Mouse (Mus musculus) frontal cortex, adult 2 months (tissue): ENCODE measurements around the gene Kmt2c. TPM values are rescaled to one million over a fixed set of nuclear protein-coding genes. Genes with fewer than 3 reads are reported as not detected.
A peak's percentile ranks its signal among the peaks of the same experiment; 100 is the strongest.

ENCODE experiments used
- DNase-seq, 2 experiments: peaks; one replicate each; pipeline ENCODE4 v3.0.0; 2022; ENCODE audit warnings: low spot score in 1 of 2; ENCODE audit errors: extremely low spot score in 1 of 2
- polyA plus RNA-seq: library from polyadenylated mRNA; depleted of rRNA; stranded (reverse); fragments of >200 nt; gene quantifications from 2 replicates; pipeline ENCODE4 v1.2.3, GENCODE M21; 2012; rRNA removed

The Kmt2c gene
- 40.9 and 44.2 TPM in 2 replicates for polyA plus RNA-seq

GRCm38 (mm10) chr5:25498346-25498820 lies at the start of gene Kmt2c:
TSS of gene Kmt2c (minus strand) at chr5:25498783.
- DNase-seq: peak; percentile 34 to 77

- no peak for DNase-seq
Observed at GRCm38 (mm10) chr5:25546912-25547311, 48.3 kb upstream of the Kmt2c start.

DNA sequence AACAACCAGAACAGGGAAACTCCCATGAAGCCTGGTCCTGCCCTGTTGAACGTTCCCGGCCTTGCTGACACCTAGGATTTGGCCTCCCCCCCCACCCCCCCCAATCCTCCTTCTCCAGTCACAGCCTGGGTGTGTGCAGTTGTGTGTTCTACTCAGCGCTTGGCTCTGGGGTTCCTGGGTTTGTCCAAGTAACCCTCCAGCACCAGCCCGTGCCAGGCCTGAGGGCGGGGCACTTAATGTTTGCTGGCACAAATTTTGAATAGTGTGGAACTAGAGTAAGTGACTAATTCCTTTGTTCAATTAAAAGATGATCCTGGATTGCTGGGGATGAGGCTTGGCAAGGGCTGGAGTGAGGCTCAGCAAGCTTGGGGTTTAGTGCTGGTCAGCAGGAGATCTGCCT lies 46.0 kb upstream of the Kmt2c start:
- no peak for DNase-seq

DNA sequence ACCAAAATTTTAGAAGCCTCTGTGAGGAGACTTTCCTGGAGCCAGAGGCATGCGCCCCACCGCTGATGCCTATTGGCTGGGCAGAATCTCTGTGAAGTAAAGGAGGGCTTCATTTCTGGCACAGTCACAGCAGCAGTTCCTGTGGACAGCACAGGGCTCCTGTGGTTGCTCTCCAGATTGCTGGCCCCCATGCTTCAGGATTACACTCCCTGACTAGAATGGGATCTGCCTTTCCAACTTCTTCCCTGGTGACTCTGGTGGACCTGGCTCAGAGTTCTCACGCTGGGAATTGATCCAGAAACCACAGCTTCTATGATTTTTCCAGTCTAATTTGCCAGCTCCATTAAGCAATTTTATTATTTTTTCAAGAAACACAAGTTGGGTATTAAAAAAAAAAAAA lies 45.5 kb upstream of the Kmt2c start:
- no peak for DNase-seq

GRCm38 (mm10) chr5:25541661-25542060 lies 43.1 kb upstream of the Kmt2c start:
- no peak for DNase-seq

DNA sequence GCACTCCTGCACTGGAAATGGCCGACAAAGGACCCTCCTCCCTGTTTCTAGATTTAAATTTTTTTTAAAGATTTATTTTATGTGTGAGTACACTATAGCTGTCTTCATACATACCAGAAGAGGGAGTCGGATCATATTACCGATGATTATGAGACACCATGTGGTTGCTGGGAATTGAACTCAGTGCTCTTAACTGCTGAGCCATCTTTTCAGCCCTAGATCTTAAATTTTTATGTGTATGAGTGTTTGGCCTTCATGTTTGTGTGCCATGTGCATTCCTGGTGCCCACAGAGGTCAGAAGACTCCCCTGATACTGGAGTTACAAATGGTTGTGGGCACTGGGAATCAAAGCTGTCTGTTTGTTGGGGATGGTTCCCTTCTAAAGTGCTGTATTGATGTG lies 42.3 kb upstream of the Kmt2c start:
- DNase-seq: no peak

DNA sequence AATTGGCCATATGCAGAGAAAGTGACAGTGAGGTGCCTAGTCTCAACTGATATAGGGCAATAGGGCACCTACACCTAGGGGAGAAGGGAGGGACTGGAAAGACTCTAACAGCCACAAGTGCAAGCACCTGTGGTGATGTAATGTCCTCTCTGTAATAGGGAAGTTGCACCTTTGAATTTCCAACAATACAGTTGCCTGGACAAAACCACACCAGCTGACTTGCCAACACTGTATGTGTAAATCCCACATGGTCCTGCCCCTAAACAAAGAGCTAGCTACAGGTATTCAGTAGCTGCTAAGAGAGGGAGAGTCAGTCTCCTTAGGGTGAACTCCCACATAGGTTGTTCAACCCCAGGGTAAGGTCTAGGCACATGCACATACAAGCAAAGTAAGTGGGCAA lies 41.8 kb upstream of the Kmt2c start:
- no peak for DNase-seq

DNA sequence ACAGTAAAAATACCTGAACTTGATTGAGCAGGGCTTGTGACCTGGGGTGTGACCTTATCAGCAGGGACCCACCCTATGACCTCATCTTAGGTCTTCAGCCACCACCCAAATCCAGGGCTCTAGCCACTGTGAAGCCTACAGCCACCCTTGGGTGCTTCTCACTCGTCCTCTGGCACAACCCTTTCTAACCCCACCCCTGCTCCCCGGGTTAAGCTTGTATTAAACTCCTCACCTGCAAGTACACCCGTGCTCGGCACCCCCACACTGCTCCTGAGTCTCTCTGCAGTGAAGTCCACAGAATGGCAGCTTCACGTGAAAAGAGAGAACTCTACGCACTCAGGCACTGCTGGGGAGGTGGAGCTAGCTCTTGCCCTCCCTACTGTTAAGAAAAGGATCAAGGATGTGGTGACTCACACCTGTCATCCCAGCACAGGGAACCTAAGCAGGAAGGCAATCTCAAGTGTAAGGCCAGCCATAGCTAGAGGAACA lies 38.4 kb upstream of the Kmt2c start:
- DNase-seq: no peak

DNA sequence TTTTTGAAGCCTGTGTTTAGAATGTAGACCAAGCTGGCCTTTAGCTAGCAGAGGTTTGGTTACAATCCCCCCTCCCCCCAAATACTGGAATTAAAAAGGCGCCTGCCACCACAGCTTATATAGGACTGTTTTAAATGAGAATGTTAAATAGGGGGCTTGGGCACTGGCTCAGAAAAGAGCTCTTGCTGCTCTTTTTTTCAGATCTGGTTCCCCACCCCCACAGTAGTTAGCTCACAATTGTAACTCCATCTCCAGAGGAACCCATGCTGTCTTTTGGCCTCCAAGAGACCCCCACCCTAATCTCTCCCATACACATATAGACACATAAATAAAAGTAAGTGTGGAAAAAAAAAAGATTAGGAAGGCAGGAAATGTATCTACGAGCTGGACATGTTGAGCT lies 37.9 kb upstream of the Kmt2c start:
- no peak for DNase-seq

GRCm38 (mm10) chr5:25535566-25535965 lies 37.0 kb upstream of the Kmt2c start:
- no peak for DNase-seq

- no peak for DNase-seq
Observed at GRCm38 (mm10) chr5:25533298-25533697, 34.7 kb upstream of the Kmt2c start.

DNA sequence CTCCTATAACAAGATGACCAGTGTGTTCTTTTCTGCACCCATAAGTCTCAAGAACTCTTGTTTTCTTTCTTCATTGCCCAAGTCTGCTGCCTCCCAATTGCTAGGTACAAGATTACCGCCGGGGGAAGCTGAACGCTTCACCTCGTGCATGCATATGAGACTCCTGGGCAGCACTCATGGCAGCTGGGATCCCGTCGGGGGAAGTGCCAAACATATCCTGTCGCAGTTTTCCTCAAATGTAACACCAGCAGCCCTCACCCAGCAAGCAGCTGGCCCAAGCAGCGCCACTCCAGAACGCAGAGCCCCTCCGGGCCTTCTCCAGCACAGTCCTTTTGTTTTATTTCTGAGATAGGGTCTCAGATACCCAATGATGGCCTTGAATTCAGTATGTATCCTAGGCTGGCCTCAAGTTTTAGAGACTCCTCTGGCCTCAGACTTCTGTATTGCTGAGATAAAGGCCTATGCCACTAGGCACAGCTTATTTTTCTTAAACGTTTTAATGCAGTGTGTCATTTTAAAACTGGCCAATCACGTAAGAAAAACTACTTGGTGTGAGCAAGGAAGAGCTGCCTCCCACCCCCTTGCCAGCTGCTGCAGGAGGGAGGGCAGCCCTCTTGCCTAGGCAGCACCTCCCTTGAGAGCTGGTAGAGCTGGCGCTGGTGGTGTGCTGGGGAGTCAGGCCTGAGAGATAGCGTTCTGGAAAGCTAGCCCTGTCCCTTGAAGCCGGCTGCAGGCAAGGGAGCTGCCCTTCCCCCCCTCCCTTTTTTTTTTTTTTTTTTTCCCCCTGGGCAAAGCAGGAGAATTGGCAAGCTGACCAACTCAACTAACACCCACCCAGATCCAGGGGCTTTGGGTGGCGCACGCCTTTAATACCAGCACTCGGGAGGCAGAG lies 33.9 kb upstream of the Kmt2c start:
- peak in 1 of 2 experiments; percentile 28 for DNase-seq

DNA sequence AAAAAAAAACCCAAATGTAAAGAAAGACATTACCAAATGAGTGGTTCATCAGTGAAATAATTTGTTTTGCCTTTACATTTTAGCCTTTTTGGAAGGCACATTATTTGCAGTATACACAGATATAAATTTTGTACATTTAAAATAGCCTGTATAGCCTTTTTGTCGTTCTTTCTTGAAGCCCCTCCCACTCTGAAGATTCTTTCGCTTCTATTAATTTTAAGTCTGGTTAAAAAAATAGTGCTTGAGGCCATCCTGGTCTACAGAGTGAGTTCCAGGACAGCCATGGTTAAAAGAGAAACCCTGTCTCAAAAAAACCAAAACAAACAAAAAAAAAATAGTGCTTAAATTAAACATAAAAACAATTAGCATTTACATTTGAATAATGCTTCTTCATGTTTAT lies 32.0 kb upstream of the Kmt2c start:
- DNase-seq: no peak

- DNase-seq: peak; percentile 98 to 100
Observed at GRCm38 (mm10) chr5:25529529-25530421, 31.2 kb upstream of the Kmt2c start.

DNA sequence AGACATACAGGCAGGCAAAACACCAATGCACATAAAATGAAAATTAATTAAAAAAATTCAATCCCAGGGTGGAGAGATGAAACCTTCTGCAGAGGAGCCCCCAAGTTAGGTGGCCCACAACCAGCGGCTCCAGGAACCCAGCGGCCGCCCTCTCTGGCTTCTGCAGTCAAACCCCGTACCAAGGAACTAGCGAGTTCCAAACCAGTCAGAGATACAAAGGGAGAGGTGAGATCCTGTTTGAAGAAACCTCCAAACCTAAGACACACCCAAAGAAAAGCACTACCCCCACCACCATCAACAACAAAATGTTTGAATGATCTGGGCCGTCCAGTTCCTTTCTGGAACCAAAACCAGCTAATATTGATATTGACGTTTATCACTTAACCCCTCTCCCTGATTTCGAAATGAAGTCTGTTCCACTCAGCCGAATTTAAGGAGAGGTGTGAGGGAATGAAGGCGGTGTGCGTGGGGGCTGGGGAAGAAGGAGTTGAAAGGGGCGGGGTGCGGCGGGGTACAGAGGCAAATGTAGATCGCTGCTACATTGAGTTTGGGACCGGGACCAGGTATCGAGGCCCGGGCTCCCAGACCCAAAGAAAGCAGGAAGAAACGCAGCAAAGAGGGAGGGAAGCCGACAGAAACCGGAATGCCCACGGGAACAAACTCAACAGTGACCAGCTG lies 30.4 kb upstream of the Kmt2c start:
- DNase-seq: no peak

DNA sequence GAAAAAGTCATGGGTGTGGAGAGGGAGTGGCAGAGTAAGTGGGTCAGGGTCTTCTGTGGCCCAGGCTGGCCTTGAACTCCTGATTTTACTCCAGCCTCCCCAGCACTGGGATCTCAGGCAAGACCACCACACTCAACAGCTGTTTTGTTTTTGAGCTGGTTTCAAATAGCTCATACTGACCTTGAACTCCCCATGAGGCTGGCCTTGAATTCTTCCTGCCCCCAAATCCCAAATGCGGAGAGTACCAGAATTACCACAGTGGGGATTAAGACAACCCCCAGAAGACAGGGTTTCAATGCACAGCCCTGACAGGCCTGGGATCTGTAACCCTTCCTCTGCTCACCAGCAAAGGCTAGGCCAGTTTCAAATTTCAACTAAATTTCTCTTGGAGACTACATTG lies 29.4 kb upstream of the Kmt2c start:
- no peak for DNase-seq

DNA sequence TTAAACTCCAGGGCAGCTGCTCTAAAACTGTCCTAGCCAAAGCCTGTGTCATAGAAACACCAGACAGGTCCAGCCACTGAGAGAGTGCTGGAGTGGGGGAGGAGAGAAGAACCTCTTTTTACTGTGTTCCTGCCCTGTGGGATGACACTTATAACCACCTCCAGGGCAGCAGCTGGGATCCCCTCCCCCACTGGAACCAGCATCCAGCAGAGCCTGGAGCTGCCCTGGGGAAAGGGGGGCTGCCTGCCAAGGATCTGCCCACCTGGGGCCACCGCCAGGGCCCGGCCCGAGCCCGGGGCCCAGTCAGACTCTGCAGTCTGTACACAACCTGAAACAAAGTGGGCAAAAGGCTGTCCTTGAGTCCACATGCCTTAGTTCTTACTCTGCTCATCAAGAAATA lies 28.3 kb upstream of the Kmt2c start:
- no peak for DNase-seq

DNA sequence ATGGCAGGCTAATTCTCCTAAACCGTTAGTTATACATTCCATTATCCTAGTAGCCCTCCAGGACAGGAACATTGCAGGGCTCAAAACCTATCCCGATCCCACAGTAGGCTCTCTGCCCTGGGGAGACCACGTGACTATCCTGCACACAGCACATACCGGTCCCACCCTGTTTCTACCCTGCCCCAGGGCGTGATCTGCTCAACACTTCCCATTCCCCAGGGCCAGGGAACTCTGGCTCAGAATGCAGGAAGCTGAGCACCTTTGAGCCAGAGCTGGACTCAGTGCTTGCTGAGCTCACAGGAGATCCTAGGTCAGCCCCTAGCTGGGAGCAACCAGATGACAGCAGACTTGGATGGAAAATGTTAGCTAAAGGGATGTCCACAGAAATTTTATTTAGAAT lies 27.5 kb upstream of the Kmt2c start:
- no peak for DNase-seq

GRCm38 (mm10) chr5:25521461-25521860 lies 22.9 kb upstream of the Kmt2c start:
- DNase-seq: no peak

DNA sequence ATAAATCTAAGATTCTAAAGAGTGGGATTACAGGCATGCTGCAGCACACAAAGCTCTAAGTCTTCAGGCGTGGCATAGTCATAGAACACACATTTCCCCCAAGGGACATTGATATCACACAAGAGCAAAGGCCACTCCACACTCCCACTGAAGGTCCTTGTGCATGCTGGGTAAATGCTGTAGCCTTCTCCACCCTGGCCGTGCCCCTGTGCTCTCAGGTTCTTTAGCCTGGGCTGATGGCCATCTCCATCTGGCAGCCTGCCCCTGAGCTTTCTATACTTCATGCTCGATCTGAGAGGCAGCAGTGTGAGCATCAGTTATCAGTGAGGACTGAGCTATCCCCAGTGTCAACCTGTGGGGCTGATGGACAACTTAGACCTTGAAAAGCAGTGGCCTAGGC lies 21.2 kb upstream of the Kmt2c start:
- DNase-seq: no peak

DNA sequence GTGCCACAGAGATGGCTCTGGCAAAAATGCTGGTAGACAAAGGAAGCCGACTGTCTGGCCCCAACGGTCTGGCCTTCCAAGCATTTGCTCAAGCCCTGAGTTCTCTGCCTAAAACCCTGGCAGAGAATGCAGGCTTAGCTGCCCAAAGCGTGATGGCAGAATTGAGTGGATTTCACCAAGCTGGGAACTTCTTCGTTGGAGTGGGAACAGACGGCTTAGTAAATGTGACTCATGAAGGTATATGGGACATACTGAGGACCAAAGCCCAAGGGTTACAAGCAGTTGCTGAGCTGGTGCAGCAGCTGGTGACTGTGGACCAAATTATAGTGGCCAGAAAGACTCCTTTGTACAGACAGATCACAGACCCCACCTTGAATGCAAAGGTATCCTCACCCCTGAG lies 19.0 kb upstream of the Kmt2c start:
- DNase-seq: no peak
